Mouse (Mus musculus) MEL (cell line): ENCODE results near the gene Mospd3. TPM values are rescaled to one million over a fixed set of nuclear protein-coding genes. Genes with fewer than 3 reads are reported as not detected.

Experiments used
- DNase-seq: peaks from one replicate; pipeline ENCODE4 v3.0.0; 2011; ENCODE audit warnings: low read depth, low spot score
- H3K27ac ChIP-seq: 2 replicates; pipeline ENCODE4 v1.5.1; 2012; ENCODE audit warnings: low read depth, mild to moderate bottlenecking, control low read depth, low read length, moderate library complexity; ENCODE audit not compliant: control insufficient read depth
- H3K27me3 ChIP-seq, 2 experiments: fragments of 150-350 bp in 1 of 2; sonication (generic) in 1 of 2; 2 replicates each; pipeline ENCODE4 v1.6.1; 2012; ENCODE audit warnings: low read length in 2 of 2, mild to moderate bottlenecking in 2 of 2, improper control_type of control experiment in 1 of 2, moderate library complexity in 1 of 2; ENCODE audit not compliant: insufficient read depth in 2 of 2, control insufficient read depth in 1 of 2
- H3K36me3 ChIP-seq, 2 experiments: 2 replicates each; pipeline ENCODE4 v1.6.1; 2012 to 2014; ENCODE audit warnings: low read length in 2 of 2, improper control_type of control experiment in 1 of 2, inconsistent platforms in 1 of 2, mild to moderate bottlenecking in 1 of 2; ENCODE audit not compliant: insufficient read depth in 2 of 2, control insufficient read depth in 1 of 2
- H3K4me1 ChIP-seq, 2 experiments: fragments of 150-350 bp in 1 of 2; sonication (generic) in 1 of 2; 2 replicates each; pipeline ENCODE4 v1.6.1; 2012; ENCODE audit warnings: low read length in 2 of 2, improper control_type of control experiment in 1 of 2, mild to moderate bottlenecking in 1 of 2; ENCODE audit not compliant: insufficient read depth in 2 of 2, control insufficient read depth in 1 of 2
- H3K4me3 ChIP-seq, 2 experiments: fragments of 150-350 bp in 1 of 2; sonication (generic) in 1 of 2; 2 replicates each; pipeline ENCODE4 v1.5.1; 2012; ENCODE audit warnings: low read depth in 2 of 2, low read length in 2 of 2, mild to moderate bottlenecking in 2 of 2, moderate library complexity in 2 of 2, control low read depth in 1 of 2, improper control_type of control experiment in 1 of 2; ENCODE audit not compliant: control insufficient read depth in 1 of 2, insufficient read depth in 1 of 2
- H3K79me2 ChIP-seq: 2 replicates; pipeline ENCODE4 v1.6.1; 2012; ENCODE audit warnings: mild to moderate bottlenecking, low read length, moderate library complexity; ENCODE audit not compliant: control insufficient read depth, poor library complexity, insufficient read depth
- H3K9ac ChIP-seq: 2 replicates; pipeline ENCODE4 v1.6.1; 2012; ENCODE audit warnings: low read depth, mild to moderate bottlenecking, control low read depth, low read length, moderate library complexity; ENCODE audit not compliant: control insufficient read depth, poor library complexity, severe bottlenecking
- H3K9me3 ChIP-seq: fragments of 150-350 bp; sonication (generic); replicated peaks from 2 replicates; pipeline ENCODE4 v1.6.1; 2012; ENCODE audit warnings: mild to moderate bottlenecking, low read length, improper control_type of control experiment, moderate library complexity; ENCODE audit not compliant: insufficient read depth
- CHD2 ChIP-seq: IDR thresholded peaks from 2 replicates; pipeline ENCODE4 v1.6.1; 2011; ENCODE audit warnings: low read length, improper control_type of control experiment
- CTCF ChIP-seq, 3 experiments: IDR thresholded peaks in 2 of 3; conservative IDR thresholded peaks in 1 of 3; 2 replicates each; pipeline ENCODE4 v1.5.1; 2011 to 2012; ENCODE audit warnings: low read length in 3 of 3, low read depth in 2 of 3, mild to moderate bottlenecking in 2 of 3, improper control_type of control experiment in 1 of 3, inconsistent platforms in 1 of 3, mixed read lengths in 1 of 3, moderate library complexity in 1 of 3; ENCODE audit not compliant: control insufficient read depth in 1 of 3, insufficient read depth in 1 of 3, poor library complexity in 1 of 3, severe bottlenecking in 1 of 3
- E2F4 ChIP-seq: IDR thresholded peaks from 2 replicates; pipeline ENCODE4 v1.6.1; 2011; ENCODE audit warnings: low read depth, low read length, improper control_type of control experiment, borderline replicate concordance
- EP300 ChIP-seq, 2 experiments: IDR thresholded peaks; 2 replicates each; pipeline ENCODE4 v1.6.1; 2011; ENCODE audit warnings: improper control_type of control experiment in 2 of 2, low read length in 2 of 2, low read depth in 1 of 2, mild to moderate bottlenecking in 1 of 2
- GATA1 ChIP-seq: IDR thresholded peaks from 2 replicates; pipeline ENCODE4 v1.6.1; 2011; ENCODE audit warnings: low read depth, low read length, improper control_type of control experiment
- JUND ChIP-seq: IDR thresholded peaks from 2 replicates; pipeline ENCODE4 v1.6.1; 2011; ENCODE audit warnings: low read depth, mild to moderate bottlenecking, improper control_type of control experiment, low read length
- MAX ChIP-seq: IDR thresholded peaks from 2 replicates; pipeline ENCODE4 v1.6.1; 2011; ENCODE audit warnings: low read length, improper control_type of control experiment
- MAZ ChIP-seq: IDR thresholded peaks from 2 replicates; pipeline ENCODE4 v1.6.1; 2012; ENCODE audit warnings: low read depth, mild to moderate bottlenecking, inconsistent platforms, low read length, improper control_type of control experiment
- MXI1 ChIP-seq: IDR thresholded peaks from 2 replicates; pipeline ENCODE4 v1.6.1; 2011; ENCODE audit warnings: mild to moderate bottlenecking, low read depth, low read length, improper control_type of control experiment
- MYB ChIP-seq: IDR thresholded peaks from 2 replicates; pipeline ENCODE4 v1.6.1; 2011; ENCODE audit warnings: mild to moderate bottlenecking, low read depth, low read length, improper control_type of control experiment
- NELFE ChIP-seq: IDR thresholded peaks from 2 replicates; pipeline ENCODE4 v1.6.1; 2011; ENCODE audit warnings: low read depth, low read length, improper control_type of control experiment
- POLR2AphosphoS2 ChIP-seq: IDR thresholded peaks from 2 replicates; pipeline ENCODE4 v1.6.1; 2011; ENCODE audit warnings: low read length, improper control_type of control experiment
- POLR2AphosphoS5 ChIP-seq: IDR thresholded peaks from 2 replicates; pipeline ENCODE4 v1.6.1; 2012; ENCODE audit warnings: low read depth, borderline replicate concordance, mild to moderate bottlenecking, inconsistent platforms, low read length, moderate library complexity, mixed read lengths
- RAD21 ChIP-seq: IDR thresholded peaks from 2 replicates; pipeline ENCODE4 v1.6.1; 2011; ENCODE audit warnings: mild to moderate bottlenecking, low read depth, low read length, improper control_type of control experiment
- SIN3A ChIP-seq: IDR thresholded peaks from 2 replicates; pipeline ENCODE4 v1.6.1; 2012; ENCODE audit warnings: low read length, improper control_type of control experiment, inconsistent platforms
- SMC3 ChIP-seq: IDR thresholded peaks from 2 replicates; pipeline ENCODE4 v1.6.1; 2011; ENCODE audit warnings: low read depth, low read length, improper control_type of control experiment
- TBP ChIP-seq: IDR thresholded peaks from 2 replicates; pipeline ENCODE4 v1.8.0; 2011; ENCODE audit warnings: low read depth, low read length, improper control_type of control experiment
- UBTF ChIP-seq: IDR thresholded peaks from 2 replicates; pipeline ENCODE4 v1.6.1; 2012; ENCODE audit warnings: low read depth, mild to moderate bottlenecking, inconsistent platforms, low read length, improper control_type of control experiment, moderate library complexity, borderline replicate concordance; ENCODE audit not compliant: insufficient read depth
- USF1 ChIP-seq: IDR thresholded peaks from 2 replicates; pipeline ENCODE4 v1.6.1; 2014; ENCODE audit warnings: low read depth, mild to moderate bottlenecking, inconsistent platforms, low read length, improper control_type of control experiment, moderate library complexity
- ZMIZ1 ChIP-seq: IDR thresholded peaks from 2 replicates; pipeline ENCODE4 v1.6.1; 2012; ENCODE audit warnings: low read depth, mild to moderate bottlenecking, inconsistent platforms, low read length, improper control_type of control experiment, moderate library complexity
- ZNF384 ChIP-seq: IDR thresholded peaks from 2 replicates; pipeline ENCODE4 v1.6.1; 2012; ENCODE audit warnings: low read depth, mild to moderate bottlenecking, inconsistent platforms, low read length, improper control_type of control experiment
- polyA plus RNA-seq, 2 experiments: library from polyadenylated mRNA; stranded (reverse) in 1 of 2; unstranded in 1 of 2; fragments of >175 nt in 1 of 2; fragments of >200 nt in 1 of 2; gene quantifications; 2 replicates each; pipeline versions ENCODE4 v1.2.1 to v1.2.4; 2012; ENCODE audit warnings: low replicate concordance in 2 of 2, low read depth in 1 of 2; ENCODE audit not compliant: insufficient read length in 2 of 2, insufficient read depth in 1 of 2, missing spikeins in 1 of 2
- total RNA-seq: library from RNA; depleted of rRNA; stranded (reverse); fragments of 300-350 nt; gene quantifications from 2 replicates; pipeline ENCODE4 v1.2.3, GENCODE M21; 2012

The Mospd3 gene
- total and polyA plus RNA-seq, 3 experiments, result 12.4 to 144 TPM; not detected in 1

- DNase-seq, result no peak
- TF ChIP-seq UBTF, result no peak
- no peak for TF ChIP-seq CTCF (IDR thresholded peaks at IDR 0.05 in 2 of 3, conservative IDR thresholded peaks at IDR 0.05 in 1 of 3; ENCODE audit: control insufficient read depth in 1 of 3, insufficient read depth in 1 of 3, low read depth in 2 of 3, low read length in 3 of 3, poor library complexity in 1 of 3, severe bottlenecking in 1 of 3)
- no peak for TF ChIP-seq RAD21
- TF ChIP-seq ZNF384, result no peak
- no peak for TF ChIP-seq JUND
- no peak for TF ChIP-seq E2F4
- TF ChIP-seq MYB, result no peak
- TF ChIP-seq USF1, result no peak
- TF ChIP-seq SIN3A, result no peak
- no peak for TF ChIP-seq GATA1
- no peak for TF ChIP-seq ZMIZ1
- no peak for TF ChIP-seq TBP
- TF ChIP-seq POLR2AphosphoS2, result no peak
- no peak for TF ChIP-seq MAX
- TF ChIP-seq NELFE, result no peak
- Histone ChIP-seq H3K9me3 (no peaks in the 10 kb centered on the region), H3K36me3 (no peaks in the 10 kb centered on the region), H3K4me3 (no peak overlapping the region), H3K27me3 (peaks cover 7 to 16% of the 10 kb centered on the region in 2 experiments), H3K9ac (no peak overlapping the region), H3K27ac (no peak overlapping the region), H3K4me1 (0 out of 4 replicates have a peak, but pooled peaks cover 0 to 4% of the 10 kb centered on the region in 2 experiments), H3K79me2 (no peaks in the 10 kb centered on the region)
Observed at GRCm38 (mm10) chr5:137553898-137554297, 47.0 kb downstream of the Mospd3 start.

DNA sequence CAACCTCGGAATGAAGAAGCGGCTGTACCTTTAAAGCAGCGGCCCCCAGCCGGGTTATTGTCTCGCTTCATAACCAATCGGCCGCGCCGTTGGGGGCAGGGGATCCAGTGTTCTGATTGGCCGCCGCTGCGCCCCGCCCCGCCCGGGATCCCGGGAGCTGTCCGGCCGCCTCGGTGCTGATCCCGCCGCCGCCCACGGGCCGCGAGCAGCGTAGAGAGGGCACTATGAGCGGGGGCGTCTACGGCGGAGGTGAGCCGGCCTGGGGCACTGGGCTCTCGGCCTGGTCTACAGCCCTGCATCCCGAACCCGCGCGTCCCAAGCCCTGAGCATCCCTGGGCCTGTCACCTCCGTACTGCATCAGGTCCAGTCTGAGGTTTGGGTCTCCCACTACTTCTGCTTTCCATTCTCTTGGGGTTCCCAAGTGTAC, 47.4 kb downstream of the Mospd3 start, which contains the start of gene Actl6b:
Gene Actl6b (plus strand): TSS at position 107 of the 427 bp plus-strand sequence.
- Histone ChIP-seq H3K27ac (no peak within 1 kb of the TSS), H3K4me3 (no peak within 1 kb of the TSS)
- peak; percentile 76 for DNase-seq

More for the DNA sequence above, 47.4 kb downstream of the Mospd3 start, which contains the start of gene Actl6b:
- Histone ChIP-seq H3K27me3 (peaks cover 6 to 14% of the 10 kb centered on the region in 2 experiments), H3K4me1 (0 out of 4 replicates have a peak, but pooled peaks cover 0 to 4% of the 10 kb centered on the region in 2 experiments), H3K9ac (no peak within 1 kb of the TSS), H3K79me2 (no peaks in the 10 kb centered on the region), H3K9me3 (no peaks in the 10 kb centered on the region), H3K36me3 (no peaks in the 10 kb centered on the region)
- TF ChIP-seq MXI1 (peak; percentile 81), CHD2 (0 out of 2 replicates have a peak, but pooled peaks have one; percentile 30), MAZ (peak; percentile 96), SMC3 (no peak), ZNF384 (no peak), EP300 (IDR thresholded peaks at IDR 0.05; ENCODE audit: low read depth in 1 of 2, low read length in 2 of 2) (peak in 1 of 2 experiments; percentile 47; a peak in 1 of 4 replicates), MAX (no peak), POLR2AphosphoS5 (no peak), SIN3A (peak; percentile 92), RAD21 (no peak)
